Mouse (Mus musculus) stomach, embryonic 15.5 days (tissue): ENCODE data around the gene Onecut1. TPM values are rescaled to one million over a fixed set of nuclear protein-coding genes. Genes with fewer than 3 reads are reported as not detected.

Experiments used
- ATAC-seq: fragments of 200-750 bp; cut with Nextera tagmentation; 2 replicates; pipeline ENCODE4 v1.8.0; 2017; ENCODE audit warnings: low read depth, moderate number of reproducible peaks, moderate TSS enrichment; ENCODE audit not compliant: insufficient read depth, low FRiP score
- H3K27ac ChIP-seq: fragments of 300-500 bp; sonication (generic); 2 replicates; pipeline ENCODE4 v1.5.1; 2015; ENCODE audit warnings: mild to moderate bottlenecking, inconsistent platforms
- H3K27me3 ChIP-seq: fragments of 300-500 bp; sonication (generic); replicated peaks from 2 replicates; pipeline ENCODE4 v1.6.1; 2015; ENCODE audit warnings: inconsistent platforms
- H3K36me3 ChIP-seq: fragments of 300-500 bp; sonication (generic); 2 replicates; pipeline ENCODE4 v1.6.1; 2015; ENCODE audit warnings: inconsistent platforms
- H3K4me1 ChIP-seq: fragments of 300-500 bp; sonication (generic); 2 replicates; pipeline ENCODE4 v1.6.1; 2015; ENCODE audit warnings: inconsistent platforms
- H3K4me2 ChIP-seq: fragments of 300-500 bp; sonication (generic); 2 replicates; pipeline ENCODE4 v1.6.1; 2015; ENCODE audit warnings: mild to moderate bottlenecking, inconsistent platforms
- H3K4me3 ChIP-seq: fragments of 300-500 bp; sonication (generic); replicated peaks from 2 replicates; pipeline ENCODE4 v1.5.1; 2015; ENCODE audit warnings: inconsistent platforms
- H3K9ac ChIP-seq: fragments of 300-500 bp; sonication (generic); 2 replicates; pipeline ENCODE4 v1.6.1; 2015; ENCODE audit warnings: inconsistent platforms
- H3K9me3 ChIP-seq: fragments of 300-500 bp; sonication (generic); 2 replicates; pipeline ENCODE4 v1.6.1; 2016; ENCODE audit warnings: inconsistent platforms
- WGBS: fragments of 180-500 bp; shearing (Covaris S2); methylation state at CpG from one replicate; pipeline ENCODE4 v1.1.7; 2015; 5-methylcytosine and 5-hydroxymethylcytosine counted together
- polyA plus RNA-seq: library from polyadenylated mRNA; unstranded; fragments of >200 nt; fragmentation: Nextera tagmentation; extraction: Ambion mirVana; gene quantifications from 2 replicates; pipeline ENCODE4 v1.2.1, GENCODE M21; 2015

Gene Onecut1
- 3.9 and 4.7 TPM in 2 replicates for polyA plus RNA-seq

GRCm38 (mm10) chr9:74861561-74861980 lies at the start of gene Onecut1:
Onecut1 (plus strand) TSS chr9:74861921.
- H3K4me2 ChIP-seq: peak within 1 kb of the TSS; percentile 94
- peaks cover 94% of the 10 kb centered on the region for H3K27me3 ChIP-seq

GRCm38 (mm10) chr9:74819736-74820511 lies 41.8 kb upstream of the Onecut1 start:
- 59% methylated on average over 19 of the region's 19 CpGs for WGBS
- Histone ChIP-seq H3K4me1 (no peaks in the 10 kb centered on the region), H3K4me3 (no peak overlapping the region), H3K27ac (no peak overlapping the region), H3K9me3 (no peaks in the 10 kb centered on the region), H3K4me2 (no peak overlapping the region), H3K9ac (no peak overlapping the region), H3K27me3 (no peaks in the 10 kb centered on the region), H3K36me3 (no peaks in the 10 kb centered on the region)
- no peak for ATAC-seq

More at GRCm38 (mm10) chr9:74861561-74861980, at the start of gene Onecut1:
- peak; percentile 69 for ATAC-seq
- peak within 1 kb of the TSS; percentile 16; the same call in 1 of the 2 replicates for H3K9ac ChIP-seq
- H3K9me3 ChIP-seq: no peaks in the 10 kb centered on the region
- H3K4me3 ChIP-seq: peak within 1 kb of the TSS; percentile 51
- WGBS: under 1% methylated on average over 37 of the region's 45 CpGs
- H3K36me3 ChIP-seq: no peaks in the 10 kb centered on the region
- peaks cover 28% of the 10 kb centered on the region for H3K4me1 ChIP-seq
- no peak within 1 kb of the TSS for H3K27ac ChIP-seq

GRCm38 (mm10) chr9:74825102-74825501 lies 36.6 kb upstream of the Onecut1 start:
- no peak overlapping the region for H3K4me2 ChIP-seq
- H3K36me3 ChIP-seq: no peaks in the 10 kb centered on the region
- no peaks in the 10 kb centered on the region for H3K9me3 ChIP-seq
- no peak for ATAC-seq
- H3K27me3 ChIP-seq: no peaks in the 10 kb centered on the region
- no peak overlapping the region for H3K4me3 ChIP-seq
- no peak overlapping the region for H3K27ac ChIP-seq
- 75% methylated on average over 2 of the region's 2 CpGs for WGBS
- H3K9ac ChIP-seq: no peak overlapping the region
- H3K4me1 ChIP-seq: no peaks in the 10 kb centered on the region

GRCm38 (mm10) chr9:74829206-74829605 lies 32.5 kb upstream of the Onecut1 start:
- ATAC-seq: no peak
- Histone ChIP-seq H3K4me3 (no peak overlapping the region), H3K9me3 (no peaks in the 10 kb centered on the region), H3K27me3 (no peaks in the 10 kb centered on the region), H3K4me1 (no peaks in the 10 kb centered on the region), H3K27ac (no peak overlapping the region), H3K4me2 (no peak overlapping the region), H3K9ac (no peak overlapping the region), H3K36me3 (no peaks in the 10 kb centered on the region)
- WGBS: 56% methylated on average over 3 of the region's 3 CpGs

GRCm38 (mm10) chr9:74842890-74843289 lies 18.8 kb upstream of the Onecut1 start:
- 78% methylated on average over 4 of the region's 4 CpGs for WGBS
- no peak for ATAC-seq

GRCm38 (mm10) chr9:74846867-74847830 lies 14.6 kb upstream of the Onecut1 start:
- no peak for ATAC-seq
- no peak overlapping the region for H3K4me2 ChIP-seq
- no peaks in the 10 kb centered on the region for H3K9me3 ChIP-seq
- peaks cover 15% of the 10 kb centered on the region for H3K4me1 ChIP-seq
- peaks cover 57% of the 10 kb centered on the region for H3K27me3 ChIP-seq
- 5% methylated on average over 33 of the region's 33 CpGs for WGBS
- no peak overlapping the region for H3K4me3 ChIP-seq
- H3K27ac ChIP-seq: no peak overlapping the region
- no peaks in the 10 kb centered on the region for H3K36me3 ChIP-seq
- H3K9ac ChIP-seq: no peak overlapping the region

More at GRCm38 (mm10) chr9:74842890-74843289, 18.8 kb upstream of the Onecut1 start:
- Histone ChIP-seq H3K4me3 (no peak overlapping the region), H3K27me3 (peaks cover 20% of the 10 kb centered on the region), H3K4me1 (0 out of 2 replicates have a peak, but pooled peaks cover 2% of the 10 kb centered on the region), H3K9ac (no peak overlapping the region), H3K4me2 (no peak overlapping the region), H3K27ac (no peak overlapping the region), H3K36me3 (no peaks in the 10 kb centered on the region), H3K9me3 (no peaks in the 10 kb centered on the region)

- H3K4me2 ChIP-seq: peak overlapping the region; percentile 86
- peak overlapping the region; percentile 44 for H3K4me3 ChIP-seq
- peaks cover 15% of the 10 kb centered on the region for H3K4me1 ChIP-seq
- H3K9ac ChIP-seq: peak overlapping the region; percentile 29; the same call in 1 of the 2 replicates
- no peak for ATAC-seq
- no peaks in the 10 kb centered on the region for H3K9me3 ChIP-seq
- H3K27me3 ChIP-seq: peaks cover 68% of the 10 kb centered on the region
- peak overlapping the region; percentile 63 for H3K27ac ChIP-seq
- no peaks in the 10 kb centered on the region for H3K36me3 ChIP-seq
- WGBS: 1% methylated on average over 46 of the region's 46 CpGs
Observed at GRCm38 (mm10) chr9:74848411-74849194, 13.1 kb upstream of the Onecut1 start.

- H3K4me1 ChIP-seq: peaks cover 15% of the 10 kb centered on the region
- no peak for ATAC-seq
- H3K9me3 ChIP-seq: no peaks in the 10 kb centered on the region
- no peaks in the 10 kb centered on the region for H3K36me3 ChIP-seq
- peaks cover 76% of the 10 kb centered on the region for H3K27me3 ChIP-seq
- peak overlapping the region; percentile 29; the same call in 1 of the 2 replicates for H3K9ac ChIP-seq
- H3K27ac ChIP-seq: peak overlapping the region; percentile 63
- WGBS: 1% methylated on average over 63 of the region's 63 CpGs
- H3K4me2 ChIP-seq: peak overlapping the region; percentile 86
- H3K4me3 ChIP-seq: peak overlapping the region; percentile 44
Observed at GRCm38 (mm10) chr9:74849195-74849978, 12.3 kb upstream of the Onecut1 start.

GRCm38 (mm10) chr9:74849979-74850780 lies 11.5 kb upstream of the Onecut1 start:
- no peak overlapping the region for H3K4me3 ChIP-seq
- no peak overlapping the region for H3K4me2 ChIP-seq
- peaks cover 15% of the 10 kb centered on the region for H3K4me1 ChIP-seq
- no peak for ATAC-seq
- H3K36me3 ChIP-seq: no peaks in the 10 kb centered on the region
- WGBS: 11% methylated on average over 12 of the region's 12 CpGs
- no peak overlapping the region for H3K27ac ChIP-seq
- no peak overlapping the region for H3K9ac ChIP-seq
- no peaks in the 10 kb centered on the region for H3K9me3 ChIP-seq
- peaks cover 80% of the 10 kb centered on the region for H3K27me3 ChIP-seq

GRCm38 (mm10) chr9:74850781-74851145 lies 11.0 kb upstream of the Onecut1 start:
- WGBS: 12% methylated on average over 5 of the region's 5 CpGs
- H3K36me3 ChIP-seq: no peaks in the 10 kb centered on the region
- no peak for ATAC-seq
- H3K9ac ChIP-seq: no peak overlapping the region
- H3K4me3 ChIP-seq: no peak overlapping the region
- H3K4me1 ChIP-seq: peaks cover 15% of the 10 kb centered on the region
- H3K4me2 ChIP-seq: no peak overlapping the region
- peaks cover 79% of the 10 kb centered on the region for H3K27me3 ChIP-seq
- no peak overlapping the region for H3K27ac ChIP-seq
- H3K9me3 ChIP-seq: no peaks in the 10 kb centered on the region
